Mouse (Mus musculus) heart, embryonic 16.5 days (tissue): ENCODE results near the gene Aebp1. TPM values are rescaled to one million over a fixed set of nuclear protein-coding genes. Genes with fewer than 3 reads are reported as not detected.

Experiments
- ATAC-seq: fragments of 200-750 bp; cut with Nextera tagmentation; replicated peaks from 2 replicates; pipeline ENCODE4 v1.8.0; 2017; ENCODE audit warnings: moderate number of reproducible peaks; ENCODE audit not compliant: insufficient read depth, low FRiP score; ENCODE audit errors: extremely low read depth
- H3K27ac ChIP-seq: fragments of 300-500 bp; sonication (generic); 2 replicates; pipeline ENCODE4 v1.5.1; 2014; ENCODE audit warnings: mild to moderate bottlenecking, low read length, control low read depth, moderate library complexity
- H3K27me3 ChIP-seq: fragments of 300-500 bp; sonication (generic); 2 replicates; pipeline ENCODE4 v1.6.1; 2014; ENCODE audit warnings: low read length, mixed read lengths; ENCODE audit not compliant: control insufficient read depth, insufficient read depth
- H3K36me3 ChIP-seq: fragments of 300-500 bp; sonication (generic); 2 replicates; pipeline ENCODE4 v1.6.1; 2014; ENCODE audit not compliant: control insufficient read depth, insufficient read depth
- H3K4me1 ChIP-seq: fragments of 300-500 bp; sonication (generic); 2 replicates; pipeline ENCODE4 v1.6.1; 2014; ENCODE audit warnings: low read length, mixed read lengths; ENCODE audit not compliant: control insufficient read depth, insufficient read depth
- H3K4me2 ChIP-seq: fragments of 300-500 bp; sonication (generic); 2 replicates; pipeline ENCODE4 v1.6.1; 2014; ENCODE audit warnings: low read depth, mild to moderate bottlenecking, control low read depth, low read length
- H3K4me3 ChIP-seq: fragments of 300-500 bp; sonication (generic); 2 replicates; pipeline ENCODE4 v1.5.1; 2014; ENCODE audit warnings: mild to moderate bottlenecking, control low read depth, low read length
- H3K9ac ChIP-seq: fragments of 300-500 bp; sonication (generic); 2 replicates; pipeline ENCODE4 v1.6.1; 2014; ENCODE audit warnings: low read length, control low read depth
- H3K9me3 ChIP-seq: fragments of 300-500 bp; sonication (generic); replicated peaks from 2 replicates; pipeline ENCODE4 v1.6.1; 2016; ENCODE audit warnings: low read length; ENCODE audit not compliant: control insufficient read depth
- WGBS: fragments of 180-500 bp; shearing (Covaris S2); extraction: QIAGEN DNeasy Blood & Tissue Kit; methylation state at CpG from one replicate; pipeline ENCODE4 v1.1.7; 2014; 5-methylcytosine and 5-hydroxymethylcytosine counted together
- polyA plus RNA-seq: library from polyadenylated mRNA; unstranded; fragments of >200 nt; fragmentation: Nextera tagmentation; extraction: Ambion mirVana; gene quantifications from 2 replicates; pipeline ENCODE4 v1.2.1, GENCODE M21; 2015

The Aebp1 gene
- polyA plus RNA-seq, 1 experiment from 2014 or later = 35.7 TPM

DNA sequence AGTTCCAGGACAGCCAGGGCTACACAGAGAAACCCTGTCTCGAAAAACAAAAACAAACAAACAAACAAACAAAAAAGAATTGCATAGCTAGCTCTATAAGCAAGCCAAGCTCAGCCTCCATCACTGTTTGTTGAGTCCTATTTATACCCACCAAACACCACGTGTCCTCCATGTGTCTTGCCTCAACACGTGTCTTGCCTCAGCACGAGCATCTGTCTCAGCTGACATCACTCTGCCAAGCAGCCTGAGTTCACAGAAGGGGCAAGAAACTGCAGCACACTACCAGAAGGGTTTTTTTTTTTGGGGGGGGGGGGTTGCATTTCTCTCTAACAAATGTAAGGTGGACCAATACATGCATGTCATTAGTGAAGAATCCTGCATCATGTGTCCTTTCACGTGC, 11.3 kb upstream of the Aebp1 start:
- 39% methylated on average over 5 of the region's 5 CpGs for WGBS
- no peaks in the 10 kb centered on the region for H3K36me3 ChIP-seq

DNA sequence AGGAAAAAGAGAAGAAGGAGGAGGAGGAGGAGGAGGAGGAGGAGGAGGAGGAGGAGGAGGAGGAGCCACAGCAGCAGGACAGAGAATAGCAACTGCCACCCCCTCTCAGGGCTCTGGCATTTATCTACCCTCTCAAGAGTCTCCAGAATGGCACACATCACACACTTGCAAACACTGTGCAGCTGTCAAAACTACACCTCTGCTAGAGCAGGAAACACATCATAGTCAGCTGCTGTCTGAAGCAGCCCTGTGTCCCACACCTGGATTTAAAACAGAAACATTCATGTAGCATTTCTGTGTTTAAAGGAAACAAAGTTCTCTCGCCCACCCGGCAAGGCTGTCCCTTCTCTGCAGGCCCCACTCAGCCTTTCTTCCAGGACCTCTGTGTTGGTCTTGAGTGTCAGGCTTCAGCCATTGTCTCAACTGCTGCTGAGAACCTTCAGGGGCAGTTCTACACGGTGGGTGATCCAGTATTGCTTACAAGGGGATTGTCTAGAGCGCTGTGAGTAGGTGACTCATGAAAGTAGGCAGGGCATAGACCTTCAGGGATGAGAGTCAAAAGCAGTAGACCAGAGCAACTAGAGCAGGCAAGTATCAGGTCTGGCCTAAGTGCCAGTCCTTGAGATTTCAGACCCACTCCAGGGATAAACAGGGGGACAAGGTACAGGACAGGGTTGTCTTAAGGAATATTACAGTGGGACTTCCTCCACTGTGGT, 10.6 kb upstream of the Aebp1 start:
- H3K4me2 ChIP-seq = no peak overlapping the region
- 0 out of 2 replicates have a peak, but pooled peaks cover 3% of the 10 kb centered on the region for H3K9me3 ChIP-seq
- no peaks in the 10 kb centered on the region for H3K36me3 ChIP-seq
- H3K4me3 ChIP-seq = no peak overlapping the region
- 0 out of 2 replicates have a peak, but pooled peaks have one; percentile 26 for ATAC-seq
- peak overlapping the region; percentile 17; the same call in 1 of the 2 replicates for H3K27ac ChIP-seq
- 39% methylated on average over 4 of the region's 4 CpGs for WGBS
- H3K27me3 ChIP-seq = no peaks in the 10 kb centered on the region
- H3K9ac ChIP-seq = no peak overlapping the region
- H3K4me1 ChIP-seq = peaks cover 34% of the 10 kb centered on the region

More for the DNA sequence above, 11.3 kb upstream of the Aebp1 start:
- Histone ChIP-seq H3K4me1 (peaks cover 28% of the 10 kb centered on the region), H3K9me3 (0 out of 2 replicates have a peak, but pooled peaks cover 3% of the 10 kb centered on the region), H3K9ac (no peak overlapping the region), H3K27me3 (no peaks in the 10 kb centered on the region), H3K27ac (no peak overlapping the region), H3K4me2 (no peak overlapping the region), H3K4me3 (no peak overlapping the region)
- ATAC-seq = no peak

DNA sequence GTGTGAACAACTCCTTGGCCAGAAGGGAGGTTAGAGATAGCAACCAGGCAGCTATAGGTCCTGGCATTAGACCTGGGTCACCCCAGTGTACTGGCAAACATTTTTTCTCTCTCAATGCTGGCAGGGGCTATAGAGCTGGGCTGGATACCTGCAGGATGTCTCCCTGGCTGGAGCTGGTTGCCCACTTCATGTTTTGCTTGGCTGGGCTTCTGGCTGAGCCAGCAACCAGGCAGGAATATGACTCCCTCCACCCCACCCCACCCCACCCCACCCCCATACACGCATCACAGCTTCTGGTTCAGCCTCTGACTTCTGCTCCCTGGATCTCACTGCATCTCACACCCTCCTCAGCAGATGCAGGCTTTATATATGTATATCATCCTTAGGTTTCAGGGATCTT, 9.4 kb upstream of the Aebp1 start:
- Histone ChIP-seq H3K4me3 (no peak overlapping the region), H3K9ac (no peak overlapping the region), H3K36me3 (no peaks in the 10 kb centered on the region), H3K4me2 (no peak overlapping the region), H3K27ac (no peak overlapping the region), H3K4me1 (peaks cover 31% of the 10 kb centered on the region), H3K27me3 (no peaks in the 10 kb centered on the region), H3K9me3 (no peaks in the 10 kb centered on the region)
- 29% methylated on average over 1 of the region's 1 CpGs for WGBS
- ATAC-seq = no peak; the same call in 1 of the 2 replicates

DNA sequence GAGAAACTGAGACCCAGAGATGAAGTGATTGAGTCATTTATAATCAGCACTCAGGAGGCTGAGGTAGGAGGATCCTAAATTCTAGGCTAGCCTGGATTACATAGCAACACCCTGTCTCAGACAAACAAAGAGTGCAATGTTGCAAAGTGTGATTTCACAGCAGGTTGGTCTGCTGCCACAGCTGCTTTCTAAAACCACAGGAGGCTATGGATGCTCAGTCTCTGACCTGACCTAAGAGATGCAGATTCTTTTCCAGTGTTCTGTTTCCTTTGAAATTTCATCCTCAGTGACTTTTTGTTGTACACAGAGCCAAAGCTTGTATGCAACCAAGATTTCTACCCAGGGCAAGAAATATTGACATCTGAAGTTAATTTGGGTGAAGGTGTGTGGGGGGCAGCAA, 6.3 kb upstream of the Aebp1 start:
- ATAC-seq = no peak
- Histone ChIP-seq H3K9me3 (peaks cover 3% of the 10 kb centered on the region; the same call in 1 of the 2 replicates), H3K4me1 (peaks cover 24% of the 10 kb centered on the region), H3K4me3 (no peak overlapping the region), H3K36me3 (no peaks in the 10 kb centered on the region), H3K27ac (no peak overlapping the region), H3K4me2 (no peak overlapping the region), H3K27me3 (no peaks in the 10 kb centered on the region), H3K9ac (peak overlapping the region; percentile 26)

DNA sequence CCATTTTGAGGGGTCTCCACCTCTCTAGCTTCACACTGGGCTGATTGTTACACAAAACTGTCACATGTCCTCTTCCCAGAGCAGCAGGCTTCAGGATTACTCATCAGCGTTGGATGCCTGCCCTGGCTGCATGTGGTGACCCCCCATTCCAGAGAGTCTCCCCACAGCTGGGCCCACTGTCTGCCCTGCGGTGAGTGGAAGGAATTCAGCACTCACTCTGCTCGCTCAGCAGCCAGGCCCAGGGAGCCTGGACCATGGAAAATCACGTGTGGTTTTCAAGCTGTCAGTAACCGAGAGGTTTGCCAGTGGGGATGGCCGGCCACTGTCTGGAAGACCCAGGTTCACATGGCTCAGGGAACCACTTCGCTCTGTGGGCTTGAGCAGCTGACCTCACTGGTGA, 5.8 kb upstream of the Aebp1 start:
- H3K4me2 ChIP-seq = no peak overlapping the region
- no peak overlapping the region; the same call in 1 of the 2 replicates for H3K27ac ChIP-seq
- H3K9me3 ChIP-seq = peaks cover 3% of the 10 kb centered on the region; the same call in 1 of the 2 replicates
- no peaks in the 10 kb centered on the region for H3K27me3 ChIP-seq
- H3K9ac ChIP-seq = peak overlapping the region; percentile 26
- no peak overlapping the region for H3K4me3 ChIP-seq
- H3K4me1 ChIP-seq = peaks cover 22% of the 10 kb centered on the region
- peak; percentile 15; the same call in 1 of the 2 replicates for ATAC-seq
- no peaks in the 10 kb centered on the region for H3K36me3 ChIP-seq
- 31% methylated on average over 7 of the region's 7 CpGs for WGBS

DNA sequence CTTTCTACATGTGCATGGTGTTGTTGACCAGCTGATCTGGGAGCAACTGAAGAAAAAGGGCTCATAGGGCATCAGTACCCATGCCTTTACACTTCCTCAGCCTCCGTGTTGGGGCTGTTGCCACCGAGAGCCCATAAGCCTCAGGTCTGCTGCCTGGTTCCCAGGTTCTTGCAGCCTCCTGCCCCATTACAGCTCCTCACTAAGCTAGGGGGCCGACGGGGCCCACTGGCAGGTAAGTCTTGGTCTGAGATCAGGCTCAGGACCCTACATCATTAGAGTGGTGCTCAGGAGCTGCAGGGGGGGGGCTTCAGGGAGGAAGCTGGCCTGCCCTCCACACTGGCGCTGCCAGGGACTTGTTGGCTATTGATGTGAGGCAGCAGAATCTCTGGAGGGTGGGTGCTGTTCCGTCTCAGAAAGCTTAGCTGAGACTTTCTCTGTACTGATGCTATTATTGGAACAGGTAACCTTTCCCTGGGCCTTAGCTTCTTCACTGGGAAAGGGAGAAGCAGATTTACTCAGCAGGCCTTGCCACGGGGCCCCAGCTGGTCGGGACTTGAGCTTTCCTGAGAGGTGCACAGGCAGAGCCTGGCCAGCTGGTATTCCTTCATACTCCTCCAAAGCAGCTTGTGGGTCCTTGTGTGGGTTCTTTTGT, 5.1 kb upstream of the Aebp1 start:
- H3K4me2 ChIP-seq = no peak overlapping the region
- peak overlapping the region; percentile 26; the same call in 1 of the 2 replicates for H3K9ac ChIP-seq
- WGBS = 66% methylated on average over 8 of the region's 8 CpGs
- no peaks in the 10 kb centered on the region for H3K36me3 ChIP-seq
- H3K27me3 ChIP-seq = 0 out of 2 replicates have a peak, but pooled peaks cover 3% of the 10 kb centered on the region
- no peak overlapping the region; the same call in 1 of the 2 replicates for H3K27ac ChIP-seq
- H3K4me1 ChIP-seq = peaks cover 22% of the 10 kb centered on the region
- no peak for ATAC-seq
- no peak overlapping the region for H3K4me3 ChIP-seq
- peaks cover 3% of the 10 kb centered on the region; the same call in 1 of the 2 replicates for H3K9me3 ChIP-seq

DNA sequence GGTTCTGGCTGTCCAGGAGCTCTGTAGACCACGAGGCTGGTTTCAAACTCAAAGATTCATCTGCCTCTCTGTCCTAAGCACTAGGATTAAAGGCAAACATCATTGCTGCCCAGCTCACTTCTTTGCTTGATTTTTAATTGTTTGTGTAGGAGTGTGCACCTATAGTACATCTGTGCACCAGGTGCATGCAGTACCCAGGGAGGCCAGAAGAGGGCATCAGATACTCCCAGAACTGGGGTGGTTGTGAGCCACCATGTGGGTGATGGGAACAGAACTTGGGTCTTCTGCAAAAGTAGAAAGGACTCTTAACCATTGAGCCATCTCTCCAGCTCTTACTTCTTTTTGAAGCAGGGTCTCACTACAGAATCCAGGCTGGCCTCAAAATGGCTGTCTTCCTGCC, 3.0 kb upstream of the Aebp1 start:
- peaks cover 16% of the 10 kb centered on the region for H3K4me1 ChIP-seq
- no peaks in the 10 kb centered on the region for H3K36me3 ChIP-seq
- peaks cover 3% of the 10 kb centered on the region; the same call in 1 of the 2 replicates for H3K9me3 ChIP-seq
- H3K27ac ChIP-seq = no peak overlapping the region
- H3K9ac ChIP-seq = no peak overlapping the region
- no peak for ATAC-seq
- H3K27me3 ChIP-seq = 0 out of 2 replicates have a peak, but pooled peaks cover 3% of the 10 kb centered on the region
- H3K4me2 ChIP-seq = no peak overlapping the region
- 71% methylated on average over 1 of the region's 1 CpGs for WGBS
- H3K4me3 ChIP-seq = no peak overlapping the region

DNA sequence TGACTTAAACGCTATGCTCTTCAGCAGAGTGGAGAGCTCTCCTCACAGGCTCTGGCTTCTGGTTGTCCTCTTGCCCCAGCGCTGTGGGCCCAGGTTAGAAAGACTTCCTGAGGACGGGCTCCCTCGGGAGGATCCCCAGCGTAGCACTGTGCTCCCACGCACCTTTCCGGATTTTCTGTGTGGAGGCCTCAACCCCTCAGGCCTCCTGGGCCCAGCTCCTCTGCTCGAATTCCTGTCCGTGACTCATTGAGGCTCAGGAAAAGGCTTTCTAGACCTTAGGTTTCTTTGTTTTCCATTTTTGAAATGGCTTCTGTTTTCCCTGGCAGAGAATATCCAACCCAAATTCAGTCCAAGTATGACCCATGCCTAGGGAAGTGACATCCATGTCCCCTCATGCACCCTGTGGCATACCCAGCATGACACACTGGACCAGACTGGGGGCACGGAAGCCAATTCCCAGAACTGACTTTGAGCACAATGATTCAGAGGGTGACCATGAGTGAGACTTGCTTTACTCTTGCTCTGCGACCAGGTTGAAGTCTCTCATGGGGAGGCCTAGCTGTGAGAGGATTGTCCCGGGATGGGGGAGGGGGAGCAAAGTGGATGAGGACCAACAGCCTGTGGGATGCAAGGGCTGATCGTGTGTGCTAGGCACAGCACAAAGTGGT, 1.7 kb upstream of the Aebp1 start:
- whole genome bisulfite sequencing = 78% methylated on average over 13 of the region's 13 CpGs
- Histone ChIP-seq H3K4me1 (peaks cover 16% of the 10 kb centered on the region), H3K27ac (no peak overlapping the region), H3K36me3 (no peaks in the 10 kb centered on the region), H3K27me3 (peaks cover 3% of the 10 kb centered on the region; the same call in 1 of the 2 replicates), H3K9me3 (peaks cover 3% of the 10 kb centered on the region; the same call in 1 of the 2 replicates), H3K4me2 (no peak overlapping the region), H3K9ac (no peak overlapping the region), H3K4me3 (no peak overlapping the region)
- ATAC-seq = no peak
